ENCODE assay signal across 18 mouse cellular contexts in the genomic region with DNA sequence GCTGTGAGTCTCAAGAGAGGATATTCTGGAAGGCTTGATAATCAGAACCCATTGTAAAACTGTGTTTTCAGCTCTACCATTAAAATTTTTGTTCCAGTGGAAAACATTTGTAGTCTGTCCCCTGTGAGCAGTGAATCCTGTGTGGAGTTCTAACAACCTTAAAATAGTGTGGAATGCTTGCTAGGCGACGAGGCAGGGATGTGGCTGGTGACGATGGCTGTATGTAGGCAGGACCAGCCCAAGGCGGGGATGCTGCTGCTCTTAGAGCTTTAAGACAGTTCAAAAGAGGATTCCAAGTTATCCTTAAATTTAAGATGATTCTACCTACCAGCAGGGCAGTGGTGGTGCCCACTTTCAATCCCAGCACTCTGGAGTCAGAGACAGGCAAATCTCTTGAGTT.
DNase-seq lines count a peak whose midpoint lies in the region; TF ChIP-seq lines count a peak whose summit lies in the region.
"Had no signal": no experiment of that assay in that cellular context is flagged by ENCODE, and none has a peak within 500 bp of the region (broad histone marks: within the 10 kb centered on the region; RNA-seq: fewer than 3 reads in every experiment).

No protein-coding gene starts in this region.

- no peak overlapping the region for H3K9ac ChIP-seq in ES-Bruce4 (ENCODE audit: low read depth, poor library complexity, severe bottlenecking)
- H3K9ac ChIP-seq: forebrain, embryonic 13.5 days; hindbrain, embryonic 12.5 days; hindbrain, embryonic 15.5 days had no signal

- H3K27me3 ChIP-seq in ES-Bruce4 (ENCODE audit: control insufficient read depth, insufficient read depth, low read length, poor library complexity, severe bottlenecking): no peaks in the 10 kb centered on the region
- H3K27me3 ChIP-seq: forebrain, embryonic 13.5 days; hindbrain, embryonic 12.5 days; hindbrain, embryonic 15.5 days had no signal

- intact Hi-C loops in left cerebral cortex, adult 2 months (cut with DNase I): no loop called here
- intact Hi-C loops in left cerebral cortex, postnatal 4 days (cut with DNase I): no loop called here

- no peak for TF ChIP-seq EP300 in ES-Bruce4 (IDR thresholded peaks at IDR 0.05; ENCODE audit: insufficient read depth, low read depth, low read length)

- H3K4me1 ChIP-seq in ES-Bruce4 (ENCODE audit: control insufficient read depth, insufficient read depth, low read length): peaks cover 13% of the 10 kb centered on the region
- H3K4me1 ChIP-seq: forebrain, embryonic 13.5 days; hindbrain, embryonic 12.5 days had no signal

- no peak overlapping the region for H3K4me3 ChIP-seq in left cerebral cortex, adult 2 months
- no peak overlapping the region for H3K4me3 ChIP-seq in ES-Bruce4 (ENCODE audit: low read depth, low read length)
- H3K4me3 ChIP-seq: forebrain, embryonic 10.5 days; forebrain, embryonic 13.5 days; gastrocnemius, adult 2 months; hindbrain, embryonic 12.5 days; hindbrain, embryonic 15.5 days had no signal

- 0 out of 2 replicates have a peak overlapping the region, but pooled peaks have one; percentile 28 for H3K27ac ChIP-seq in left cerebral cortex, adult 2 months
- peak overlapping the region; percentile 41; the same call in 1 of the 2 replicates for H3K27ac ChIP-seq in ES-Bruce4 (ENCODE audit: insufficient read depth, low read length)
- H3K27ac ChIP-seq: forebrain, embryonic 10.5 days; forebrain, embryonic 13.5 days; gastrocnemius, adult 2 months; hindbrain, embryonic 12.5 days; hindbrain, embryonic 15.5 days had no signal

- no peak for TF ChIP-seq POLR2A in ES-Bruce4 (IDR thresholded peaks at IDR 0.05; ENCODE audit: insufficient read depth, low read length)

- no peak for TF ChIP-seq CTCF in left cerebral cortex, adult 2 months (IDR thresholded peaks at IDR 0.05)
- no peak for TF ChIP-seq CTCF in ES-Bruce4 (IDR thresholded peaks at IDR 0.05; ENCODE audit: low read depth, low read length)

- no peaks in the 10 kb centered on the region for H3K9me3 ChIP-seq in ES-Bruce4 (replicated peaks; ENCODE audit: control insufficient read depth, insufficient read depth, low read length, poor library complexity, severe bottlenecking)
- H3K9me3 ChIP-seq: forebrain, embryonic 10.5 days; forebrain, embryonic 13.5 days; hindbrain, embryonic 12.5 days; hindbrain, embryonic 15.5 days had no signal

- DNase-seq in left cerebral cortex, adult 2 months (ENCODE audit: extremely low spot score in 1 of 2, low spot score in 2 of 2): no peak
- no peak for DNase-seq in left cerebral cortex, postnatal 4 days
- DNase-seq in right cerebral cortex, adult 18-20 months: peak; percentile 21
- no peak for DNase-seq in right cerebral cortex, postnatal 10 days (ENCODE audit: low spot score in 2 of 2)
- peak; percentile 60 for DNase-seq in brain, adult 2 months (ENCODE audit: low read depth, low spot score)
- DNase-seq: adrenal gland, adult 8-10 months; adrenal gland, postnatal 25 days; cerebellum, adult 18-20 months; cerebellum, adult 9-10 months; cerebellum, postnatal 14 days; gastrocnemius, adult 2 months; gastrocnemius, postnatal 14 days; heart, adult 11 months had no signal

- H3K36me3 ChIP-seq in ES-Bruce4 (ENCODE audit: control insufficient read depth, insufficient read depth, low read length, poor library complexity, severe bottlenecking): peaks cover 4% of the 10 kb centered on the region; the same call in 1 of the 2 replicates
- H3K36me3 ChIP-seq: forebrain, embryonic 10.5 days; hindbrain, embryonic 12.5 days; hindbrain, embryonic 15.5 days had no signal

Comparison
In these comparisons a context has a peak if more than half of its experiments do, and no peak if none do; other contexts are left out.
1. DNase-seq: peak in right cerebral cortex, adult 18-20 months (single experiment) and brain, adult 2 months (single experiment); none in left cerebral cortex, adult 2 months (0 of 2), left cerebral cortex, postnatal 4 days (single experiment) and right cerebral cortex, postnatal 10 days (0 of 2).